Comparison of ENCODE assay signal across 9 mouse cellular contexts in the genomic region with DNA sequence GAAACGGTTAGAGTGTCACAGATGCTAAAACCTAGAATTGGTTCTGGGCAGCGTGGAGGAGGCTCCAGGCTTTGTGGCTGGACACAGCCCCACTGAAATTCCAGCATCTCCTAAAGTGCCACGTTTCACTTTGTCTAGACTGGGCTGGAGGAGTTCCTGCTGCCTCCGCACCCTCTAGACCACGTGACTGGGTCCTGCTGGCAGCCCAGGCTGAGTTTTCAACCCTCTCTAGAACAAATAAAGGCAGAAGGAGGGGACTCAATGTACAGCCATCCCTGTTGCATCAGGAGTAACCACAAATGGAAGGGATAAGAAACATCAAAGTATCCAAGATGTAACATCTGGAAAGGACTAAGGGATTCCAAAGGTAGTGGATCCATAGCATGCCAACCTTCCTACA. TPM values are rescaled to one million over a fixed set of nuclear protein-coding genes. Genes with fewer than 3 reads are reported as not detected.
DNase-seq lines count a peak whose midpoint lies in the region; ATAC-seq and TF ChIP-seq lines count a peak whose summit lies in the region.
"Had no signal": no experiment of that assay in that cellular context is flagged by ENCODE, and none has a peak within 500 bp of the region (broad histone marks: within the 10 kb centered on the region; RNA-seq: fewer than 3 reads in every experiment).

No protein-coding gene starts in this region.

- 67% methylated on average over 5 of the region's 5 CpGs for WGBS in hindbrain, postnatal 0 days
- WGBS in hindbrain, embryonic 16.5 days = 71% methylated on average over 5 of the region's 5 CpGs
- 29% methylated on average over 5 of the region's 5 CpGs for WGBS in heart, embryonic 15.5 days
- WGBS in lung, embryonic 16.5 days = 38% methylated on average over 5 of the region's 5 CpGs

- no peaks in the 10 kb centered on the region for H3K9me3 ChIP-seq in hindbrain, postnatal 0 days (ENCODE audit: low read length)
- H3K9me3 ChIP-seq in hindbrain, embryonic 16.5 days (ENCODE audit: control insufficient read depth, low read length) = no peaks in the 10 kb centered on the region
- no peaks in the 10 kb centered on the region for H3K9me3 ChIP-seq in heart, embryonic 15.5 days (replicated peaks)
- no peaks in the 10 kb centered on the region for H3K9me3 ChIP-seq in lung, embryonic 16.5 days (ENCODE audit: control insufficient read depth, low read length)
- H3K9me3 ChIP-seq: neural tube, embryonic 12.5 days had no signal

- no peaks in the 10 kb centered on the region for H3K36me3 ChIP-seq in hindbrain, postnatal 0 days (ENCODE audit: insufficient read depth, low read length)
- no peaks in the 10 kb centered on the region for H3K36me3 ChIP-seq in hindbrain, embryonic 16.5 days (ENCODE audit: control insufficient read depth, insufficient read depth, low read length)
- peaks cover 10% of the 10 kb centered on the region for H3K36me3 ChIP-seq in heart, embryonic 15.5 days
- peaks cover 8% of the 10 kb centered on the region for H3K36me3 ChIP-seq in lung, embryonic 16.5 days (ENCODE audit: control insufficient read depth, insufficient read depth, low read length)

- no peak overlapping the region for H3K9ac ChIP-seq in hindbrain, postnatal 0 days (replicated peaks; ENCODE audit: low read length)
- H3K9ac ChIP-seq in hindbrain, embryonic 16.5 days (ENCODE audit: low read depth, low read length) = no peak overlapping the region
- H3K9ac ChIP-seq in heart, embryonic 15.5 days = no peak overlapping the region; the same call in 1 of the 2 replicates
- no peak overlapping the region for H3K9ac ChIP-seq in lung, embryonic 16.5 days (ENCODE audit: low read length)
- H3K9ac ChIP-seq: neural tube, embryonic 12.5 days had no signal

- no peak for ATAC-seq in hindbrain, postnatal 0 days
- no peak for ATAC-seq in hindbrain, embryonic 16.5 days
- ATAC-seq in heart, embryonic 15.5 days (replicated peaks; ENCODE audit: insufficient number of reproducible peaks, insufficient read depth, low FRiP score, low read depth) = 0 out of 2 replicates have a peak, but pooled peaks have one; percentile 18
- peak; percentile 32 for ATAC-seq in lung, embryonic 16.5 days (ENCODE audit: low read depth)

- 0 out of 2 replicates have a peak overlapping the region, but pooled peaks have one; percentile 9 for H3K27ac ChIP-seq in hindbrain, postnatal 0 days
- H3K27ac ChIP-seq in hindbrain, embryonic 16.5 days (ENCODE audit: low read depth, low read length) = no peak overlapping the region
- peak overlapping the region; percentile 94 for H3K27ac ChIP-seq in heart, embryonic 15.5 days
- peak overlapping the region; percentile 67 for H3K27ac ChIP-seq in lung, embryonic 16.5 days (ENCODE audit: low read length)
- H3K27ac ChIP-seq: neural tube, embryonic 12.5 days had no signal

- no peak for DNase-seq in hindbrain, postnatal 0 days (ENCODE audit: low spot score)
- DNase-seq in NIH3T3 (ENCODE audit: low read depth) = peak; percentile 43
- DNase-seq in cerebellum, adult 11-12 months = no peak
- no peak for DNase-seq in left cerebral cortex, postnatal 25 days (ENCODE audit: low spot score in 2 of 2)
- no peak for DNase-seq in left cerebral cortex, postnatal 14 days (ENCODE audit: low spot score in 2 of 2)

- H3K4me1 ChIP-seq in hindbrain, postnatal 0 days (ENCODE audit: insufficient read depth, low read length) = no peaks in the 10 kb centered on the region
- peaks cover 17% of the 10 kb centered on the region for H3K4me1 ChIP-seq in hindbrain, embryonic 16.5 days (ENCODE audit: control insufficient read depth, insufficient read depth, low read depth, low read length)
- H3K4me1 ChIP-seq in heart, embryonic 15.5 days (replicated peaks) = peaks cover 61% of the 10 kb centered on the region
- peaks cover 58% of the 10 kb centered on the region for H3K4me1 ChIP-seq in lung, embryonic 16.5 days (replicated peaks; ENCODE audit: control insufficient read depth, insufficient read depth, low read length)

- no peak overlapping the region for H3K4me2 ChIP-seq in hindbrain, postnatal 0 days (ENCODE audit: low read depth, low read length)
- no peak overlapping the region for H3K4me2 ChIP-seq in hindbrain, embryonic 16.5 days (ENCODE audit: low read length)
- peak overlapping the region; percentile 83 for H3K4me2 ChIP-seq in heart, embryonic 15.5 days
- peak overlapping the region; percentile 38 for H3K4me2 ChIP-seq in lung, embryonic 16.5 days (ENCODE audit: low read depth, low read length)
- H3K4me2 ChIP-seq: neural tube, embryonic 12.5 days had no signal

- intact Hi-C loops in left cerebral cortex, postnatal 25 days (cut with DNase I) = no loop called here
- intact Hi-C loops in left cerebral cortex, postnatal 14 days (cut with DNase I) = no loop called here

- no peaks in the 10 kb centered on the region for H3K27me3 ChIP-seq in hindbrain, postnatal 0 days (ENCODE audit: insufficient read depth, low read length)
- no peaks in the 10 kb centered on the region for H3K27me3 ChIP-seq in hindbrain, embryonic 16.5 days (replicated peaks; ENCODE audit: control insufficient read depth, insufficient read depth, low read length)
- no peaks in the 10 kb centered on the region for H3K27me3 ChIP-seq in heart, embryonic 15.5 days
- no peaks in the 10 kb centered on the region for H3K27me3 ChIP-seq in lung, embryonic 16.5 days (ENCODE audit: control insufficient read depth, insufficient read depth, low read depth, low read length)
- H3K27me3 ChIP-seq: neural tube, embryonic 12.5 days had no signal

- no peak overlapping the region for H3K4me3 ChIP-seq in hindbrain, postnatal 0 days (ENCODE audit: low read length)
- no peak overlapping the region for H3K4me3 ChIP-seq in hindbrain, embryonic 16.5 days (ENCODE audit: low read length)
- peak overlapping the region; percentile 13; the same call in 1 of the 2 replicates for H3K4me3 ChIP-seq in heart, embryonic 15.5 days
- H3K4me3 ChIP-seq in lung, embryonic 16.5 days (ENCODE audit: low read length) = no peak overlapping the region
- H3K4me3 ChIP-seq: neural tube, embryonic 12.5 days had no signal

- TF ChIP-seq CTCF in hindbrain, postnatal 0 days (IDR thresholded peaks at IDR 0.05; ENCODE audit: low read depth) = no peak

RNA-seq across cellular contexts. Expression of gene Sparc, which starts 8.7 kb away (rescaled TPM):
- total RNA-seq in hindbrain, postnatal 0 days (2014; rRNA removed) = 303 and 356 TPM in 2 replicates
- 794 and 832 TPM in 2 replicates for polyA plus RNA-seq in hindbrain, postnatal 0 days (2015; fragmentation: Nextera tagmentation; extraction: Ambion mirVana)
- polyA plus RNA-seq in hindbrain, embryonic 16.5 days (2015; fragmentation: Nextera tagmentation; extraction: Ambion mirVana) = 616 and 724 TPM in 2 replicates
- polyA plus RNA-seq in heart, embryonic 15.5 days (2015; fragmentation: Nextera tagmentation; extraction: Ambion mirVana) = 1,914 and 2,149 TPM in 2 replicates
- 2,256 and 2,274 TPM in 2 replicates for polyA plus RNA-seq in lung, embryonic 16.5 days (2015; fragmentation: Nextera tagmentation; extraction: Ambion mirVana)
- 100 to 1,000 TPM; 275 to 297 TPM for total RNA-seq in left cerebral cortex, postnatal 25 days (2021)
- 100 to 1,000 TPM; 371 to 390 TPM for total RNA-seq in left cerebral cortex, postnatal 14 days (2021)

RNA-seq across cellular contexts. Expression of gene Atox1, which starts 46.7 kb away (rescaled TPM):
- total RNA-seq in hindbrain, postnatal 0 days (2014; rRNA removed) = 148 and 173 TPM in 2 replicates
- 304 and 319 TPM in 2 replicates for polyA plus RNA-seq in hindbrain, postnatal 0 days (2015; fragmentation: Nextera tagmentation; extraction: Ambion mirVana)
- 251 and 264 TPM in 2 replicates for polyA plus RNA-seq in hindbrain, embryonic 16.5 days (2015; fragmentation: Nextera tagmentation; extraction: Ambion mirVana)
- polyA plus RNA-seq in heart, embryonic 15.5 days (2015; fragmentation: Nextera tagmentation; extraction: Ambion mirVana) = 252 and 260 TPM in 2 replicates
- polyA plus RNA-seq in lung, embryonic 16.5 days (2015; fragmentation: Nextera tagmentation; extraction: Ambion mirVana) = 581 and 600 TPM in 2 replicates
- 100 to 1,000 TPM in 1 of 2 experiments, 10 to 100 TPM in 1; 98.7 to 111 TPM for total RNA-seq in left cerebral cortex, postnatal 25 days (2021)
- 100 to 1,000 TPM; 123 to 140 TPM for total RNA-seq in left cerebral cortex, postnatal 14 days (2021)

RNA-seq across cellular contexts. Expression of gene G3bp1, which starts 55.2 kb away (rescaled TPM):
- 49.0 and 50.4 TPM in 2 replicates for total RNA-seq in hindbrain, postnatal 0 days (2014; rRNA removed)
- polyA plus RNA-seq in hindbrain, postnatal 0 days (2015; fragmentation: Nextera tagmentation; extraction: Ambion mirVana) = 72.0 and 77.7 TPM in 2 replicates
- 86.6 and 101 TPM in 2 replicates for polyA plus RNA-seq in hindbrain, embryonic 16.5 days (2015; fragmentation: Nextera tagmentation; extraction: Ambion mirVana)
- polyA plus RNA-seq in heart, embryonic 15.5 days (2015; fragmentation: Nextera tagmentation; extraction: Ambion mirVana) = 94.4 and 105 TPM in 2 replicates
- 141 and 152 TPM in 2 replicates for polyA plus RNA-seq in lung, embryonic 16.5 days (2015; fragmentation: Nextera tagmentation; extraction: Ambion mirVana)
- total RNA-seq in left cerebral cortex, postnatal 25 days (2021) = 10 to 100 TPM; 34.1 to 34.4 TPM
- 10 to 100 TPM; 38.1 to 38.8 TPM for total RNA-seq in left cerebral cortex, postnatal 14 days (2021)

Comparison
In these comparisons a context has a peak if more than half of its experiments do, and no peak if none do; other contexts are left out.
1. ATAC-seq: peak in heart, embryonic 15.5 days (single experiment) and lung, embryonic 16.5 days (single experiment); none in hindbrain, postnatal 0 days (single experiment) and hindbrain, embryonic 16.5 days (single experiment).
2. H3K4me2 ChIP-seq: peak in heart, embryonic 15.5 days (single experiment) and lung, embryonic 16.5 days (single experiment); none in hindbrain, postnatal 0 days (single experiment) and hindbrain, embryonic 16.5 days (single experiment).